Mouse (Mus musculus) midbrain, embryonic 11.5 days (tissue): ENCODE data around the gene Gm34653. TPM values are rescaled to one million over a fixed set of nuclear protein-coding genes. Genes with fewer than 3 reads are reported as not detected.
"Not testable (repeated sequence)": the region's sequence is repeated elsewhere in the genome, so short reads cannot be mapped to it uniquely, and the experiment has no call there.

Source experiments
- ATAC-seq: fragments of 200-750 bp; cut with Nextera tagmentation; 2 replicates; pipeline ENCODE4 v1.8.0; 2017; ENCODE audit warnings: moderate TSS enrichment, moderate library complexity; ENCODE audit not compliant: low FRiP score
- DNase-seq: peaks from one replicate; pipeline ENCODE4 v3.0.0; 2015; ENCODE audit warnings: low spot score; ENCODE audit errors: missing footprints
- H3K27ac ChIP-seq: fragments of 300-500 bp; sonication (generic); 2 replicates; pipeline ENCODE4 v1.5.1; 2014; ENCODE audit warnings: low read depth, low read length
- H3K27me3 ChIP-seq: fragments of 300-500 bp; sonication (generic); 2 replicates; pipeline ENCODE4 v1.6.1; 2014; ENCODE audit warnings: mild to moderate bottlenecking, low read length, moderate library complexity, mixed read lengths; ENCODE audit not compliant: control insufficient read depth, insufficient read depth
- H3K36me3 ChIP-seq: fragments of 300-500 bp; sonication (generic); 2 replicates; pipeline ENCODE4 v1.6.1; 2014; ENCODE audit warnings: mild to moderate bottlenecking, low read length, moderate library complexity, mixed read lengths; ENCODE audit not compliant: control insufficient read depth, insufficient read depth
- H3K4me1 ChIP-seq: fragments of 300-500 bp; sonication (generic); 2 replicates; pipeline ENCODE4 v1.6.1; 2014; ENCODE audit warnings: low read length; ENCODE audit not compliant: control insufficient read depth, insufficient read depth
- H3K4me2 ChIP-seq: fragments of 300-500 bp; sonication (generic); 2 replicates; pipeline ENCODE4 v1.6.1; 2014; ENCODE audit warnings: mild to moderate bottlenecking, moderate library complexity
- H3K4me3 ChIP-seq: fragments of 300-500 bp; sonication (generic); 2 replicates; pipeline ENCODE4 v1.5.1; 2014; ENCODE audit warnings: low read depth, low read length
- H3K9ac ChIP-seq: fragments of 300-500 bp; sonication (generic); 2 replicates; pipeline ENCODE4 v1.6.1; 2014; ENCODE audit warnings: low read length
- H3K9me3 ChIP-seq: fragments of 300-500 bp; sonication (generic); 2 replicates; pipeline ENCODE4 v1.6.1; 2016; ENCODE audit warnings: low read length; ENCODE audit not compliant: control insufficient read depth
- WGBS: fragments of 180-500 bp; shearing (Covaris S2); extraction: QIAGEN DNeasy Blood & Tissue Kit; methylation state at CpG from one replicate; pipeline ENCODE4 v1.1.7; 2014; 5-methylcytosine and 5-hydroxymethylcytosine counted together
- polyA plus RNA-seq: library from polyadenylated mRNA; unstranded; fragments of >200 nt; fragmentation: Nextera tagmentation; extraction: Ambion mirVana; gene quantifications from 2 replicates; pipeline ENCODE4 v1.2.1, GENCODE M21; 2014

Gm34653 gene
- polyA plus RNA-seq, 1 experiment from 2014 or later, result not detected

DNA sequence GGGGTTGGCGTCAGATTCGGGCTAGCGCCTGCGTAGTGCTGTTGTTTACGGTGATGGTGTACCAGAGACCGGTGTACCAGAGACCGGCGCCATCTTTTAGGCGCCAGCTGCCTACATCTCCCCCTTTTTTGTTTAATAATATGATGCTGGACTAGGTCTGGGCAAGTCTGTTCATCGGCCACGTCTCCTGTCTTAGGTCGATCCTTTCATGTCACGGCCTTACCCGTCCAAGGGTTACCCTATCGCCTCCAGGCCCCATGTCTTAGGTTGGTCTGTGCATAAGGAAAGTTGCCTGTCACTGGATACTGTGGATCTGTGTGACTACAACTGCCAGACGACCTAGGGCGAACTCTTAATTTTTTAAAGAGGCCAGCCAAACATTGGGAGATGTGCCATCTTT, 2.7 kb upstream of the Gm34653 start:
- H3K4me2 ChIP-seq, ATAC-seq, H3K4me3 ChIP-seq, H3K27me3 ChIP-seq, H3K27ac ChIP-seq, H3K9me3 ChIP-seq, H3K9ac ChIP-seq, H3K4me1 ChIP-seq, H3K36me3 ChIP-seq, DNase-seq: not testable (repeated sequence)
- WGBS, result 97% methylated on average over 17 of the region's 17 CpGs

DNA sequence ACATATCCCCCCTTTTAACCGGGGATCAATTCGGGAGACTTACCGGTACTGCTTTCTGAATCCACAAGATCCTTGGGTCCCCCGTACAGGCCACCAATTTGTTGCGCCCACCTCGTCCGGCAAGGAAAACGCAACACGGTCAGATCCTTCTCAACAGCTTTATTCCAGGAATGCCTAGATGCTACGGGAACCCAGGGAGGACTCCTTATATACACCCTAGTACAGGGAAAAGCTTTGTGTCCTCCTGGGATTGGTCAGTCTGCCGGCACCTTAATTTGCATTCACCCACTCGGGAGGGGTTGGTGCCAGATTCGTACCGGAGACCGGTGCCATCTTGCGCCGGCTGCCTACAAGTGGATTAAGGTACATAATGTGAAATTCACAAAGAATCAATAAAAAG, 817 bp downstream of the Gm34653 start:
- ATAC-seq (no peak), DNase-seq (no peak)
- no peak overlapping the region for H3K27ac ChIP-seq
- 89% methylated on average over 17 of the region's 17 CpGs for WGBS
- H3K27me3 ChIP-seq, result no peaks in the 10 kb centered on the region
- no peaks in the 10 kb centered on the region for H3K36me3 ChIP-seq
- no peaks in the 10 kb centered on the region for H3K4me1 ChIP-seq
- no peaks in the 10 kb centered on the region for H3K9me3 ChIP-seq
- no peak overlapping the region for H3K4me3 ChIP-seq
- H3K9ac ChIP-seq, result no peak overlapping the region
- no peak overlapping the region for H3K4me2 ChIP-seq

DNA sequence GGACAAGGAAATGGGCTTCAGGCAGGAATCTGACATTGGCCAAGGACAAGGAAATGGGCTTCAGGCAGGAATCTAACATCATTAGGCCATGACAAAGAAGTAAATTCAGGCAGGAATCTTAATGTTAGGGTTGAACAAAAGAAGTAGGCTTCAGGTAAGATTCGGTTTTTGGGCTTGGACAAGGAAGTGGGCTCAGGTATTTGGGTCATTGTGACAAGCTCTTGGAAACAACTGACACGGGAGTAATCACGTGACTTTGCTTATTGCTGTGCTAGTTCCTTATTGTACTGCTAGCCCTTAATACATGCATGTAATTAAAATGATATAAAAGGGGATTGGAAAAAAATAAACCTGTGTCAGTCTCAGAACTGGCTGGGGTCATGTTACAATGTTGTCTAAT, 2.9 kb downstream of the Gm34653 start:
- Histone ChIP-seq H3K36me3 (no peaks in the 10 kb centered on the region), H3K9ac (no peak overlapping the region), H3K4me1 (no peaks in the 10 kb centered on the region), H3K9me3 (no peaks in the 10 kb centered on the region), H3K27ac (no peak overlapping the region), H3K27me3 (no peaks in the 10 kb centered on the region), H3K4me2 (no peak overlapping the region), H3K4me3 (no peak overlapping the region)
- 75% methylated on average over 3 of the region's 3 CpGs for WGBS
- DNase-seq, result no peak
- ATAC-seq, result no peak

DNA sequence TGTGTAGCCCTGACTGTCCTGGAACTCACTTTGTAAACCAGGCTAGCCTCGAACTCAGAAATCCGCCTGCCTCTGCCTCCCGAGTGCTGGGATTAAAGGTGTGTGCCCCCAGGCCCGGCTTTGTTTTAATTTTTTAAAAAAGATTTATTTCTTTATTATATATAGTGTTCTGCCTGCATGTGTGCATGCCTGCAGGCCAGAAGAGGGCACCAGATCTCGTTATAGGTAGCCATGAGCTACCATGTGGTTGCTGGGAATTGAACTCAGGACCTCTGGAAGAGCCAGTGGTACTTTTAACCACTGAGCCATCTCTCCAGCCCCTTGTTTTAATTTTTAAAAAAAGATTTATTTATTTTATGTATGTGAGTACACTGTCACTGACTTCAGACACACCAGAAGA, 7.3 kb downstream of the Gm34653 start:
- H3K27me3 ChIP-seq, result not testable (repeated sequence)
- WGBS, result 81% methylated on average over 5 of the region's 5 CpGs

DNA sequence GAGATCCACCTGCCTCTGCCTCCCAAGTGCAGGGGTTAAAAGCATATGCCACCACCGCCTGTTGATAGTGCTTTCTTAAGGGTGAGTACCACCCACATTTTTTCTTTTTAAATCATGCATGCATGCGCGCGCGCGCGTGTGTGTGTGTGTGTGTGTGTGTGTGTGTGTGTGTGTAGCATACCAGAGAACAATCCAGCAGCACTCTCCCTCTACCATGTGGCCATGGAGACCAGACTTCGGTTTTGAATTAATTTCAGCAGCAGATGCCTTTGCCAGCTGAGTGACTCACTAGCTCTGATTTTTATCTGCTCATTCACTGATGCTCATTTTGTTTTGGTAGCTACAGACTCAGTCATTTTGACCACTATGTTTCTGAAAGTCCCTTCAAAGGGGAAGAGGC, 8.9 kb downstream of the Gm34653 start:
- Histone ChIP-seq H3K9ac (no peak overlapping the region), H3K36me3 (no peaks in the 10 kb centered on the region), H3K9me3 (no peaks in the 10 kb centered on the region), H3K4me1 (no peaks in the 10 kb centered on the region), H3K4me3 (no peak overlapping the region), H3K4me2 (no peak overlapping the region), H3K27me3 (no peaks in the 10 kb centered on the region), H3K27ac (no peak overlapping the region)
- WGBS, result 93% methylated on average over 8 of the region's 8 CpGs
- DNase-seq (no peak), ATAC-seq (no peak)

More for the DNA sequence above, 7.3 kb downstream of the Gm34653 start:
- not testable (repeated sequence) for H3K36me3 ChIP-seq, H3K4me3 ChIP-seq, ATAC-seq, H3K9ac ChIP-seq, H3K4me2 ChIP-seq, DNase-seq, H3K27ac ChIP-seq, H3K4me1 ChIP-seq, H3K9me3 ChIP-seq

DNA sequence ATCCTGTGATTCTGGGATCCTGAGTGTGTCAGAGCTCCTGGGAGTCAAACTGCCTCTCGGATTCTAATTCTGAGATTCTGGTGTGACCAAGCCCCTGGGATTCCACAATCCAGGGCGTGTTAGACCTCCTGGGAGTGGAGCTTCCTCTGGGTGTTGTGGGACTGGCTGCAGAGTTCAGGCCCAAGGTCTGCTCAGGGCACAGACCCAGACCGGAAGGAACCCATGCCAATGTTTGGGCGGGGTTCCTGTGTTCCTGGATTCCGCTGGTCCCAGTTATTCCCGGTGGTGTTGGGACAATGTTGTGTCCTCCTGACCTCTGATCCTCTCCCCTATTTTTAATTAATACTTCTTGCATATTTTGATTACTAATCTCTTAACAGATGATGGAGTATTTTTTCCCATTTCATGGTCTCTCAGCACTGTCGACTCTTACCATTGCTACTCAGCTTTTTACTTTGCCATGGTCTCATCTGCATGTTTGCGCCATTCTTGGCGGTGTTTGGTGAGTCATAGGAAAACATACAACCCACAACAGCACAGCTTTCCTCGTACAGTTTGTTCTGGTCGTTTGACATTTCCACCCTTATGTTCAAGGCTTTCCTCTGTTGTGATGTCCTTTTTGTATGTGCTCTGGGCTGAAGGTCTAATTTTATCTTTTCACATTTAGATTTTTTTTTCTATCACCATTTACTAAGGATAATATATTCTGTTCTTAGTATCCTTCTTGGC, 10.6 kb downstream of the Gm34653 start:
- Histone ChIP-seq H3K4me3 (no peak overlapping the region), H3K4me1 (no peaks in the 10 kb centered on the region), H3K27ac (no peak overlapping the region), H3K9ac (no peak overlapping the region), H3K27me3 (no peaks in the 10 kb centered on the region), H3K36me3 (no peaks in the 10 kb centered on the region), H3K9me3 (no peaks in the 10 kb centered on the region), H3K4me2 (no peak overlapping the region)
- WGBS, result 87% methylated on average over 11 of the region's 11 CpGs
- no peak for ATAC-seq
- no peak for DNase-seq

DNA sequence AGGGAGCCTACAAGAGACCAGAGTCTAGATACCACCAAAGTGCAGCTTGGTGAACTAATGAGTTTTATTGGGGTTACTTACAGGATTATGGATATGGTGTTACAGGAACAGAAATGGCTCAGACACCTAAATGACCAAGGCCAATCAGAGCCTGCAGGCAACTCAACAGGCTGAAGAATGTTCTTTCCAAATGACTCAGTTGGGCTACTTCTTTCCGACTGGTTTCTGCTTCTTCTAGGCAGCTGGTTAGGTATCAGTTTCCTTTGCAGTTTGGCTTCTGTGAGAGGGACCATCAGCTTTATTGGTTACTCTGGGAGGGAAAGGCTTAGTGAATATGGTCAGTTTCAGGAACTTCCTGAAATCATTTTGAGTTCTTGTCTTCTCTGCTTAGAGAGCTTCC, 14.9 kb downstream of the Gm34653 start:
- Histone ChIP-seq H3K4me1 (no peaks in the 10 kb centered on the region), H3K36me3 (peaks cover 9% of the 10 kb centered on the region; the same call in 1 of the 2 replicates), H3K4me3 (no peak overlapping the region), H3K9me3 (no peaks in the 10 kb centered on the region), H3K4me2 (no peak overlapping the region), H3K9ac (no peak overlapping the region), H3K27ac (no peak overlapping the region), H3K27me3 (no peaks in the 10 kb centered on the region)
- 93% methylated on average over 1 of the region's 1 CpGs for WGBS
- ATAC-seq (no peak), DNase-seq (no peak)

DNA sequence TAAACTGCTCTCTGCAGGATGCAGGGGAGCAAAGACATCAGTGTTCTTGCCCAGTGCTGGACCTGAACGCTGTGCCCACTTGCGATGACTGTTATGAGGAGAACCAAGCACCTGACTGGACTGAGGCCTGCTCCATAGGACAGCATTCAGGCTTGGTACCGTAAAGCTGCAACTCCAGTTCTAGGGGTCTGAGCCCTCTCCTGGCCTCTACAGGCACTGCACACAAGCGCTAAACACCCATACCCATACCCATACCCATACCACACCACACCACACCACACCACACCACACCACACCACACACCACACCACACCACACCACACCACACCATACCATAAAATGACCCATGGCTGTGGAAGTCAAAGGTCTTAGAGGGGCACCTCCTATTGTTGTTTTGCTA, 22.5 kb downstream of the Gm34653 start:
- Histone ChIP-seq H3K36me3 (peaks cover 36% of the 10 kb centered on the region; the same call in 1 of the 2 replicates), H3K4me3 (no peak overlapping the region), H3K9ac (no peak overlapping the region), H3K9me3 (no peaks in the 10 kb centered on the region), H3K27me3 (no peaks in the 10 kb centered on the region), H3K27ac (no peak overlapping the region), H3K4me2 (no peak overlapping the region), H3K4me1 (no peaks in the 10 kb centered on the region)
- DNase-seq (no peak), ATAC-seq (no peak)
- 94% methylated on average over 4 of the region's 4 CpGs for WGBS

DNA sequence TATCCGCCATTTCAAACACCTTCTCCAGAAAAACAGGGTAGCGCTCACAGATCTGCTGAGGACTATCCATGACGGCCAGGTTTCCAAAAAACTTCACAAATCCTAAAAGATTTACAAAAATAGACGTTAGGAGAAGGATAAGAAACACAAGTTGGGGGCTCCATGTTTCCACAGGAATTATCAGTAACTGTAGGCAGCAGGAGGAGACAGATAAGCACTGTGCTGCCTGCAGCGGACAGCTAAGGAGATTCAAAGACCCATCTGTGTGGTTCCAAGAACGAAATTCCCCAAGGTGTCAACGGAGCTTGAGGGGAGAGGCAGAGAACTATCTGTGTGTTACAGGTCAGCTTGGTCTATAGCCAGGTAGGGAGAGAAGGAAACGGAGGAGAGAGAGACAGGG, 24.9 kb downstream of the Gm34653 start:
- Histone ChIP-seq H3K4me2 (no peak overlapping the region), H3K4me3 (no peak overlapping the region), H3K27me3 (no peaks in the 10 kb centered on the region), H3K27ac (no peak overlapping the region), H3K4me1 (no peaks in the 10 kb centered on the region), H3K9me3 (no peaks in the 10 kb centered on the region), H3K9ac (no peak overlapping the region), H3K36me3 (peaks cover 38% of the 10 kb centered on the region; the same call in 1 of the 2 replicates)
- DNase-seq (no peak), ATAC-seq (no peak)
- 96% methylated on average over 8 of the region's 8 CpGs for WGBS
